Mouse (Mus musculus): ENCODE results near the gene Mrpl23.

Mrpl23 gene

DNA sequence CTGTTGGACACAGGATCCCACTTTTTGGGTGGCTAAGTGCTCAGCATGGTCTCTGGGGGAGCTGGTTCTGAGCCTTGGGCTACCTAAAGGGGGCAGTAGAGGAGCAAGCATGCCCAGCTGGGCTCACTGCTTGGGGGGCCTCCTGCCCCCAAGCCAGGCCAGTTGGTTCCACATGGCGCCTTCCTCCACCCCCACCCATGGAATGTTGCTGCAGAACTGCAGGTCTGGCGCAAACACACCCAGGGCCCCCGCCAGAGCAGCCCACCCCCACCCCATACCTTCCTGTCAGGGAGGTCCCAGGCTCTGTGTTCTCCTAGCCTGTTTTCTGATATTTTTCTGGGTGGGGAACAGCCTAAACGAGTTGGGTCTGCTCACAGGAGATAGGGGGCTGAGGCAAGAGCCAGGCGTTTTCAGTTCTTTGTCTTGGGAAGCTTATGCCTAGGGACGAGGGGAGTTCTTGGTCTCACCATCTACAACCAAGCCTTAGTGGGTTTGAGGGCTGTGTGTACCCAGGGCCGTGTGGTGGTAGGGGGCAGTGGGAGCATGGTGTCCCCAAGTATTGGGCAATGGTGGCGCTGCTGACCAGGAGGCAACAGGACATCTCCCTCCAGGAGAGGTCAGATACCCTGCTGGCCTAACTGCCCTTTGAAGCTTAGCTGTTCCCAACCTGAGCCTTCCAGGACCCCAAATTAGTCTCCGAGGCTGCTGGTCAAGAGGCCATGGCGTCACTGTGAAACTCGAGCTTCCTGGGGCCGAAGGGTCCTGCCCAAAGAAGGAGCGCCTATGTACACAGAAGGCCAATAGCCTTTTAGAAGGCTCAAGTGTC is 20.3 kb downstream of the Mrpl23 start:
- DNase-seq (ENCODE audit: low read depth, low spot score): no peak

- no peak for DNase-seq (ENCODE audit: low read depth, low spot score)
Measured at GRCm38 (mm10) chr7:142553417-142554335, 21.2 kb downstream of the Mrpl23 start.

DNA sequence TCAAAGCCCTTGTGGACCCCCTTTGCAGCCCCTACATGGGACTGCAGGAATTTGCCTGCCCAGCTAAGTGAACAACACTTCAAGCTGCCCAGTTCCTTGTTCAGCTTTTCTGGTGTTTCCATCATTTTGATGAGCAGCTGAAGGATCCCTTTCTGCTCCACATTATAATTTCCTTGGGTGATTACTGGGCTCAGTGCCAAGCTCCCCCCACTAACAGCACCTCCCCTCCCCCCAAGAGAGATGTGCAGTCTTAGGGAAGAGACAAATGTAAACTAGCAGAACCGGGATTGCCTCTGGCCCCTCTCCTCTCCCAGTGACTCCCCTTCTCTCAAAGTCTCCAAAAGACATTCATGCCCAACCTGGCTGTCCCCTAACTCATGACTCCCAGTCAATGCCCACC is 22.1 kb downstream of the Mrpl23 start:
- no peak for DNase-seq (ENCODE audit: low read depth, low spot score)

DNA sequence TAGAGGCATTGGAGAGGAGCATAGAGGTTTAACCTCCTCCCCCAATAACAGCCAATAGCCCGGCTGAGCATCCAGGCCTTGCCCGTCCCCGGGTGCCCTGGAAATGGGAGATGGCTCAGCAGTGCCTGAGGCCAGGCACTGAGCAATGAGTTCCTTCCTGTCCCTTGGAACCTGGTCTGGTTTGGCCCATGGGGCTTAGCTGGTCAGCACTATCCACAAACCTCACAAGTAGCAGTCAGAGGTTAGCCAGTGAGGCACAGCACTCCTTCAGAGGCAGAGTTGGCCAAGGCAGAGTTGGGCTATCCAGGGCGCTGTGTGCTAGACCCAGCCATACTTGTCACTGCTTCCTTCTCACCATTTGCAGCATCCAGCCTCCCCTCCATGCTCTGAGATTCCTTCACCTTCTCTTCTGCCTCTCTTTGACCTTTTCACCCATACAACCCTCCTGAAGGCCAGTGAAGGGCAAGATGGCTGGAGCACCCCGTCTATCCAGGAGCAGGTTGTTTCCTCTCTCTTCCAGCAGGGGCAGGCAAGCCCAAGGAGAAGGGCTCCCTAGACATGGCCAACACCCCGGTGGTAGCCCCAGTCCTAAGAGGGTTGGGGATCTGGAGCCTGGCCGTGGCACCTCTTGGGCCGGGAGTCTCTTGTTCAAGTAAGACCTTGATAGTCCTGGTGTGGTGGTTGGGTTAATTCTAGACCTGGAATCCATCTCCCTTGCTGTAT is 23.0 kb downstream of the Mrpl23 start:
- DNase-seq (ENCODE audit: low read depth, low spot score): no peak

- DNase-seq (ENCODE audit: low read depth, low spot score): no peak
Measured at GRCm38 (mm10) chr7:142556089-142556476, 23.6 kb downstream of the Mrpl23 start.

- no peak for DNase-seq (ENCODE audit: low read depth, low spot score)
Measured at GRCm38 (mm10) chr7:142557696-142558095, 25.2 kb downstream of the Mrpl23 start.

DNA sequence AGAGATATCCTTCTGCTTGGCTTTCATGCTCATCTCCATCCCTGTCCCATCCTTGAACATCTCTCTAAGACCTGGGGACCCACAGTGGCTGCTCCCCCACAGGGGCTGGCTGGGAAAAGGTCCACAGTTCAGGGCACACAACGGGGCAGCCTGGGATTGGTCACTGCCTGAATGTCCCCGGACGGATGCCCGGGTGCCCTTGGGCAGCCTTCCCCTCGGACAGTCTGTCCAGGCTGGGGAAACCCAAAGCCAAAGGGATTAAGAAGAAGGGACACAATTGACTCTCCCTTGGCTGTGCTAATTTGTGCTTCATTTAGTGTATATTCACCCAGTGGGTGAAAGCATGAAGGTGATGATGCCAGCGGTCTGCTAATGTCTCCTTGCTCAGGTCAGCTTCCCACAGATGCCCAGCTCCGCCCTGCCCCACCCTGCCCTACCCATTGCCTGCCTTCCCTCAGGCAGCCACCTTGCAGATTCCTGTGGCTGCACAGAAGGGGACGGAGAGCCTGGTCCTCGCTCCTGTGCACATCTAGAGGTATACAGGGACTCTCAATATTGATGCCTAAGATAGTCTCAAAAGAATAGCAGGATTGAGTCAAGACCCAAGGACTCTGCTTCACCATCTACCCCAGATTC is 26.1 kb downstream of the Mrpl23 start:
- no peak for DNase-seq (ENCODE audit: low read depth, low spot score)

DNA sequence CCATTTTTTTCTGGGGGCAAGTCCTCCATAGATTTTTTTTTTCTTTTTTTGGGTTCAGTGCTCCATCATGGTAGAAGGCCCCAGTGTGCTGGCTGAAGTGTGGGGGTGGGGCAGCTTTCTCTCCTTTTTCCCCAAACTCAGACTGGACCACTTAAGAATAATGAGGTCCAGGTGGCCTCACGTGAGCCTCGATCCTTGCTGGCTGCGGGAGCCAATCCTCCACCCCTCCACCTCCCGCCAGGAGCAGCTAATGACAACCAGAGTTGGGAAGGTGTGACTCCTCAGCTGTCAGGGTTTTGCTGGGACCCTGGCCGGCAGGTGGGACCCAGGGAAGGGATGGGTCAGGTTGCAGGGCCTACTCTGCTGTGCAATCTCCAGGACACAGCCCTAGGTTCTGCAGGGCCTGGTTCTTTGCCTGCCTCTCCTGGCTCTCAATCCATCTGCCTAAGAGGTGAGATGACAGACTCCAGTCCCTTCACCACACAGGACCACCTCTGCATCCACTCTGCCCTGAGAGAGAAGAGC is 27.2 kb downstream of the Mrpl23 start:
- no peak for DNase-seq (ENCODE audit: low read depth, low spot score)

GRCm38 (mm10) chr7:142560942-142561855 is 28.7 kb downstream of the Mrpl23 start:
- DNase-seq (ENCODE audit: low read depth, low spot score): no peak

GRCm38 (mm10) chr7:142561856-142562404 is 29.4 kb downstream of the Mrpl23 start:
- DNase-seq (ENCODE audit: low read depth, low spot score): no peak

GRCm38 (mm10) chr7:142563168-142563567 is 30.7 kb downstream of the Mrpl23 start:
- DNase-seq (ENCODE audit: low read depth, low spot score): no peak

- no peak for DNase-seq (ENCODE audit: low read depth, low spot score)
Measured at GRCm38 (mm10) chr7:142564955-142565643, 32.6 kb downstream of the Mrpl23 start.

GRCm38 (mm10) chr7:142566512-142566911 is 34.0 kb downstream of the Mrpl23 start:
- no peak for DNase-seq (ENCODE audit: low read depth, low spot score)

GRCm38 (mm10) chr7:142568985-142569384 is 36.5 kb downstream of the Mrpl23 start:
- DNase-seq (ENCODE audit: low read depth, low spot score): no peak

DNA sequence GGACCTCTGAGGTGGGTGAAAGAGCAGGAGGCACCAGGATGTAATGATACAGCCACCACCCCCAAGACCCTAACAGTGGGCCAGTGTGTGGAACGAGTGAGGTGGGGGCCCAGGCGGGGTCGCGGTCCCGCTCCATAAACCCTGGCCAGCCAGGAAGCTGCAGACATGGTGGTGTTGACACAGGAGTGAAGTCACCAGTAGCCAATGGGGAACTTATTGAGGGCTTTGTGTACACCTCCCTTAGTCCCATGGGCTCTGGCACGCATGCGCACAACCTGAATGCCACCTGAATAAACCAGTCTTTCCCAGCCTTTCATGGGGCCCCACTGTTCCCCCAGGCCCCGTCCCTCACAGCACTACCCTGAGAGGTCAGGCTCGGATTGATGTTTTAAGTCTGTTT is 38.1 kb downstream of the Mrpl23 start:
- no peak for DNase-seq (ENCODE audit: low read depth, low spot score)

GRCm38 (mm10) chr7:142571458-142572220 is 39.2 kb downstream of the Mrpl23 start:
- no peak for DNase-seq (ENCODE audit: low read depth, low spot score)

GRCm38 (mm10) chr7:142572343-142572742 is 39.9 kb downstream of the Mrpl23 start:
- no peak for DNase-seq (ENCODE audit: low read depth, low spot score)

DNA sequence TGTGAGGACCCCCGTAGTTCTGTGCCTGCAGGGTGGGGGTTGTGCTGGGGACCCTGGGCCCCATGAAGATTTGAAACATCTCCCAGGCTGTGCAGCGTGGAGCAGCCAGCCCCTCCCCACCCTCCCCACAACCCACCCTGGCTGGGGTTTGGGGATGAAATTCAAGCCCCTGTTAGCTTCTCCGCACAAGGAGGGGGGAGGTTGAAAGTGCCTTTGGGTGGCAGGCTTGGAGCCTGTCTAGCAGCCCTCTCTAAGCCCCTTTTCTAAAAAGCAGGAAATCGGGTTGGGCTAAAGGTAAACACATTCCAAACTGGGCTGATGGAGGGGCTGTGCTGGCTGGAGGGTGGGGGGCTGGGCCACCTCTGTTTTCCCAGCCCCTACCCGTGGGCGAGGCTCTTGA is 40.5 kb downstream of the Mrpl23 start:
- no peak for DNase-seq (ENCODE audit: low read depth, low spot score)
